Mouse (Mus musculus) thymus, adult 2 months (tissue): ENCODE data around the gene Cope. TPM values are rescaled to one million over a fixed set of nuclear protein-coding genes. Genes with fewer than 3 reads are reported as not detected.

Source experiments
- DNase-seq: peaks from one replicate; pipeline ENCODE4 v3.0.0; 2021
- H3K27ac ChIP-seq: fragments of 200-500 bp; 2 replicates; pipeline ENCODE4 v1.5.1; 2012; ENCODE audit warnings: low read length, control low read depth; ENCODE audit not compliant: control insufficient read depth, insufficient read depth
- H3K27me3 ChIP-seq: fragments of 200-500 bp; 2 replicates; pipeline ENCODE4 v1.6.1; 2012; ENCODE audit warnings: mild to moderate bottlenecking, low read length, moderate library complexity, mixed read lengths; ENCODE audit not compliant: control insufficient read depth, insufficient read depth
- H3K36me3 ChIP-seq: fragments of 200-500 bp; 2 replicates; pipeline ENCODE4 v1.6.1; 2012; ENCODE audit warnings: mild to moderate bottlenecking, low read length, moderate library complexity; ENCODE audit not compliant: control insufficient read depth, insufficient read depth
- H3K4me1 ChIP-seq: fragments of 200-500 bp; replicated peaks from 2 replicates; pipeline ENCODE4 v1.6.1; 2012; ENCODE audit warnings: low read length; ENCODE audit not compliant: control insufficient read depth, insufficient read depth
- H3K4me3 ChIP-seq: fragments of 200-500 bp; 2 replicates; pipeline ENCODE4 v1.5.1; 2012; ENCODE audit warnings: mild to moderate bottlenecking, low read length, control low read depth, moderate library complexity; ENCODE audit not compliant: control insufficient read depth, insufficient read depth
- CTCF ChIP-seq: fragments of 200-500 bp; IDR thresholded peaks from 2 replicates; pipeline ENCODE4 v1.5.1; 2012; ENCODE audit warnings: mild to moderate bottlenecking, control low read depth, low read length, moderate library complexity, borderline replicate concordance; ENCODE audit not compliant: control insufficient read depth, poor library complexity, insufficient read depth; ENCODE audit errors: extremely low read depth
- POLR2A ChIP-seq: fragments of 200-500 bp; IDR thresholded peaks from 2 replicates; pipeline ENCODE4 v1.6.1; 2012; ENCODE audit warnings: mild to moderate bottlenecking, low read length, control low read depth, moderate library complexity; ENCODE audit not compliant: control insufficient read depth, poor library complexity, insufficient read depth; ENCODE audit errors: extremely low read depth
- WGBS: fragments of 180-500 bp; shearing (Covaris S2); methylation state at CpG from one replicate; pipeline ENCODE4 v1.1.7; 2018; 5-methylcytosine and 5-hydroxymethylcytosine counted together
- polyA plus RNA-seq: library from polyadenylated mRNA; depleted of rRNA; stranded (reverse); fragments of >200 nt; gene quantifications from 2 replicates; pipeline ENCODE4 v1.2.3, GENCODE M21; 2012

The Cope gene
- polyA plus RNA-seq, 1 experiment, result 454 TPM

DNA sequence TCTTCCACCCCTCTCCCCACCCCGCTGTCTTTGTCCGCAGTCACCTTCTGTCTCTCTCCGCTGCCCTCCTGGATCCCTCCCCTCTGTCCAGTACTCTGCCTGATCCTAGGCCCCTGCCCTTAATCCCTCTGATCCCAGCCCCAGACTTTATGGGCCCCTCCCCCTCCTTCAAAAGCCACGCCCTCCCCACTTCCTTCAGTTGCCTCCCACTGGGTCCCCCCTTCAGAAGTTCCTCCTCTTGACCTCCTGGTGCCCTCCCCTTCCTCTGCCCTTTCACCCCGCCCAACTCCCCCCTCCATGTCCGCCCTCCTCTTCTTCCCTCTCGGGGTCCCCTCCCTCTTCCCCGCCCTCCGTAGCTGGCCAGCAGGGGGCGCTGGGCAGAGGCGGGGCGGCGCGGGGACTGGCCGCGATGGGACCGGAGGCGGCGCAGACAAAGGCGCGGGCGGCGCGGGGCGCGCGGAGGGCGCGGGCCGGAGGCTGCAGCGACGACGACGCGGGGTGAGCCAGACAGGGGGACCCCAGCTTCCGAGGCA, 19.6 kb upstream of the Cope start, which contains the start of gene Homer3:
Gene Homer3 (plus strand): TSS at position 225 of the 533 bp plus-strand sequence.
- peaks cover 13% of the 10 kb centered on the region for H3K4me1 ChIP-seq
- H3K27ac ChIP-seq, result no peak within 1 kb of the TSS
- TF ChIP-seq CTCF (peak; percentile 98), POLR2A (peak; percentile 82)
- peak; percentile 93 for DNase-seq
- H3K27me3 ChIP-seq, result no peaks in the 10 kb centered on the region
- WGBS, result 4% methylated on average over 36 of the region's 36 CpGs
- H3K4me3 ChIP-seq, result peak within 1 kb of the TSS; percentile 73
- 0 out of 2 replicates have a peak, but pooled peaks cover 3% of the 10 kb centered on the region for H3K36me3 ChIP-seq

- no peak for TF ChIP-seq CTCF
- TF ChIP-seq POLR2A, result no peak
- H3K27ac ChIP-seq, result no peak overlapping the region
- H3K4me1 ChIP-seq, result peaks cover 13% of the 10 kb centered on the region
- under 1% methylated on average over 54 of the region's 55 CpGs for WGBS
- 0 out of 2 replicates have a peak, but pooled peaks cover 3% of the 10 kb centered on the region for H3K36me3 ChIP-seq
- peak overlapping the region; percentile 73 for H3K4me3 ChIP-seq
- H3K27me3 ChIP-seq, result no peaks in the 10 kb centered on the region
- DNase-seq, result no peak
Observed at GRCm38 (mm10) chr8:70283136-70284077, 18.9 kb upstream of the Cope start.

GRCm38 (mm10) chr8:70284421-70284820, 17.9 kb upstream of the Cope start:
- H3K4me3 ChIP-seq, result no peak overlapping the region
- no peak for DNase-seq
- 0 out of 2 replicates have a peak, but pooled peaks cover 3% of the 10 kb centered on the region for H3K36me3 ChIP-seq
- H3K27ac ChIP-seq, result no peak overlapping the region
- 88% methylated on average over 5 of the region's 5 CpGs for WGBS
- TF ChIP-seq POLR2A (no peak), CTCF (no peak)
- no peaks in the 10 kb centered on the region for H3K27me3 ChIP-seq
- peaks cover 12% of the 10 kb centered on the region for H3K4me1 ChIP-seq

DNA sequence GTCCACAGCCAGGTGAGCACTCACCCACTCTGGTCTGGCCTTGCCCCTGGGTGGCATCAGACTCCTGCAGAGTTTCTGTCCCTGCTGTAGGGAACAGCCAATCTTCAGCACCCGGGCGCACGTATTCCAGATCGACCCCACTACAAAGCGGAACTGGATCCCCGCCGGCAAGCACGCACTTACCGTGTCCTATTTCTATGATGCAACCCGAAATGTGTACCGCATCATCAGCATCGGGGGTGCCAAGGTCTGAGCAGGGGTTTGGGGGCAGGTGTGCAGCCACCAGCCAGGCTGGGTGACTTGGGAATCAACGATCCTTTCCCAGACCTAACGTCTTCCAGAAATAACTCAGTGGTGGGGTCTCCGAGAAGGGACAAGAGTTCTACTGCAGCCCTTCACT, 17.0 kb upstream of the Cope start:
- peaks cover 12% of the 10 kb centered on the region for H3K4me1 ChIP-seq
- WGBS, result 98% methylated on average over 15 of the region's 15 CpGs
- no peak overlapping the region for H3K27ac ChIP-seq
- DNase-seq, result no peak
- H3K36me3 ChIP-seq, result 0 out of 2 replicates have a peak, but pooled peaks cover 3% of the 10 kb centered on the region
- no peak overlapping the region for H3K4me3 ChIP-seq
- H3K27me3 ChIP-seq, result no peaks in the 10 kb centered on the region
- TF ChIP-seq CTCF (no peak), POLR2A (no peak)

GRCm38 (mm10) chr8:70286737-70287136, 15.6 kb upstream of the Cope start:
- peaks cover 12% of the 10 kb centered on the region for H3K4me1 ChIP-seq
- TF ChIP-seq POLR2A (no peak), CTCF (peak; percentile 43; the same call in 1 of the 2 replicates)
- no peak overlapping the region for H3K27ac ChIP-seq
- no peak overlapping the region for H3K4me3 ChIP-seq
- WGBS, result 96% methylated on average over 8 of the region's 8 CpGs
- H3K36me3 ChIP-seq, result peaks cover 9% of the 10 kb centered on the region; the same call in 1 of the 2 replicates
- no peaks in the 10 kb centered on the region for H3K27me3 ChIP-seq
- peak; percentile 23 for DNase-seq

GRCm38 (mm10) chr8:70293988-70294405, 8.3 kb upstream of the Cope start:
- Histone ChIP-seq H3K4me3 (no peak overlapping the region), H3K4me1 (no peaks in the 10 kb centered on the region), H3K36me3 (peaks cover 64% of the 10 kb centered on the region), H3K27ac (no peak overlapping the region), H3K27me3 (no peaks in the 10 kb centered on the region)
- no peak for TF ChIP-seq CTCF
- TF ChIP-seq POLR2A, result no peak
- no peak for DNase-seq
- WGBS, result 85% methylated on average over 5 of the region's 5 CpGs
